Mouse (Mus musculus) hindbrain, embryonic 14.5 days (tissue): ENCODE data around the gene Ecpas. TPM values are rescaled to one million over a fixed set of nuclear protein-coding genes. Genes with fewer than 3 reads are reported as not detected.

ENCODE experiments used
- ATAC-seq: fragments of 200-750 bp; cut with Nextera tagmentation; 2 replicates; pipeline ENCODE4 v1.8.0; 2017; ENCODE audit warnings: moderate number of reproducible peaks, mild to moderate bottlenecking, moderate TSS enrichment, moderate library complexity; ENCODE audit not compliant: low FRiP score
- DNase-seq: peaks from one replicate; pipeline ENCODE4 v3.0.0-alpha.2; 2015; ENCODE audit warnings: low spot score
- H3K27ac ChIP-seq: fragments of 300-500 bp; sonication (generic); 2 replicates; pipeline ENCODE4 v1.5.1; 2014; ENCODE audit warnings: mild to moderate bottlenecking, moderate library complexity
- H3K27me3 ChIP-seq: fragments of 300-500 bp; sonication (generic); 2 replicates; pipeline ENCODE4 v1.6.1; 2014; ENCODE audit warnings: mild to moderate bottlenecking, low read length, mixed read lengths; ENCODE audit not compliant: control insufficient read depth, insufficient read depth
- H3K36me3 ChIP-seq: fragments of 300-500 bp; sonication (generic); replicated peaks from 2 replicates; pipeline ENCODE4 v1.6.1; 2014; ENCODE audit not compliant: control insufficient read depth, insufficient read depth
- H3K4me1 ChIP-seq: fragments of 300-500 bp; sonication (generic); replicated peaks from 2 replicates; pipeline ENCODE4 v1.6.1; 2014; ENCODE audit warnings: antibody characterized with exemption, low read length, mixed read lengths; ENCODE audit not compliant: control insufficient read depth, insufficient read depth
- H3K4me2 ChIP-seq: fragments of 300-500 bp; sonication (generic); replicated peaks from 2 replicates; pipeline ENCODE4 v1.6.1; 2014; ENCODE audit warnings: mild to moderate bottlenecking, moderate library complexity
- H3K4me3 ChIP-seq: fragments of 300-500 bp; sonication (generic); replicated peaks from 2 replicates; pipeline ENCODE4 v1.5.1; 2014; ENCODE audit warnings: mild to moderate bottlenecking, low read length
- H3K9ac ChIP-seq: fragments of 300-500 bp; sonication (generic); 2 replicates; pipeline ENCODE4 v1.6.1; 2014
- H3K9me3 ChIP-seq: fragments of 300-500 bp; sonication (generic); 2 replicates; pipeline ENCODE4 v1.6.1; 2016; ENCODE audit warnings: low read length; ENCODE audit not compliant: control insufficient read depth
- WGBS: fragments of 180-500 bp; shearing (Covaris S2); extraction: QIAGEN DNeasy Blood & Tissue Kit; methylation state at CpG from one replicate; pipeline ENCODE4 v1.1.7; 2014; 5-methylcytosine and 5-hydroxymethylcytosine counted together
- polyA plus RNA-seq: library from polyadenylated mRNA; unstranded; fragments of >200 nt; fragmentation: Nextera tagmentation; extraction: Ambion mirVana; gene quantifications from 2 replicates; pipeline ENCODE4 v1.2.1, GENCODE M21; 2014

Gene Ecpas
- polyA plus RNA-seq, 1 experiment from 2014 or later: 47.8 TPM

DNA sequence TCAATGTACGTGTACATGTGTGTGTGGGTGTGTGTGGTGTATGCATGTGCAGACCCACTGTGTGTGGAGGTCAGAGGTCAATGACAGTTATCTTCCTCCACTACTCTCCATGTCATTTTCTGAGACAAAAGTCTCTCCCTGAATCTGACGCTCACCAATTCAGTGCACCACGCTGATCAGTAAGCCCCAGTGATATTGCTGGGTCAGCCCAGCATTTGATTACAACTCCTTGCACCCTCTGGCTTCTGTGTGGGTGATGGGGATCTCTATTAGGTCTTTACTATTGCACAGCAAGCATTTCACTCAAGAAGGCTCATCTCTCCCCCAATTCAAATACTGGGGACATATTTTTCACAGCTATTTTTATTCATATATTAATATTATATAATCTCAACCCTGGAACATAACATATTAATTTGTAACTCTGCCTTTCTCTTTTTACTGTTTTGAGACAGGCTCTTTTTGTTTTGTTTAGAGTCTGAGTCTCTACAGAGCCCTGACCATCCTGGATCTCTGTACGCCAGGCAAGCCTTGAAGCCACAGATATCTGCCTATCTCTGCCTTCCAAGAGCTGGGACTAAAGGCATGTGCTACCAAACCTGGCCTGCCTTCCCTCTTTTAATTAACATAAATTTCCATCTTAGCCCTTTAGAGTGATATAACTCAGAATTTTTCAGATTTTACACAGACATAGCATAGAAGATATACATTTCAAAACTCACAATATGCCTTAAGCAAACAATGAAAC is 22.3 kb downstream of the Ecpas start:
- Histone ChIP-seq H3K9ac (no peak overlapping the region), H3K4me2 (no peak overlapping the region), H3K4me1 (no peaks in the 10 kb centered on the region), H3K4me3 (no peak overlapping the region), H3K36me3 (no peaks in the 10 kb centered on the region), H3K27me3 (no peaks in the 10 kb centered on the region), H3K9me3 (no peaks in the 10 kb centered on the region), H3K27ac (no peak overlapping the region)
- ATAC-seq (no peak), DNase-seq (no peak)
- 90% methylated on average over 4 of the region's 4 CpGs for WGBS

GRCm38 (mm10) chr4:58888568-58888967 is 24.0 kb downstream of the Ecpas start:
- no peaks in the 10 kb centered on the region for H3K36me3 ChIP-seq
- H3K4me1 ChIP-seq: no peaks in the 10 kb centered on the region
- no peak overlapping the region for H3K4me2 ChIP-seq
- no peak overlapping the region for H3K4me3 ChIP-seq
- 98% methylated on average over 1 of the region's 1 CpGs for WGBS
- no peaks in the 10 kb centered on the region for H3K9me3 ChIP-seq
- DNase-seq (no peak), ATAC-seq (no peak)
- no peaks in the 10 kb centered on the region for H3K27me3 ChIP-seq
- H3K27ac ChIP-seq: no peak overlapping the region
- no peak overlapping the region for H3K9ac ChIP-seq

DNA sequence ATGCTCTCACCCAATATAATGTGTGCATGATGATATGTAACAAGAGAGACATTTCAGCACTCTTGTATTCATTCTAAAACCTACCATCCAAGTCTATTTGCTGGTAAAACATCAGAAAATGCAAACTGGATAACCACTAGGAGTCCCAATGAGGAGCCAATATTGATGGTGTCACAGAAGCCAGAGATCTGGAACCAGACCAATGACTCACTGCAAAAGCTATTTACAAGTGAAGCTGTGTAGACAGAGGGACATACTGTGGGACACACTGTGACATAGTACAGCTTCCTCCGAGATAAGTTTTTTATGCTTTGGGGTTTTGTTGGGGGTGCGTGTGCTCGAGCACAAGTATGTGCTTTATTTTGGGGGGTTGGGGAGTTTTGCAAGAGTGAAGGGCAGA is 24.9 kb downstream of the Ecpas start:
- H3K9ac ChIP-seq: no peak overlapping the region
- 97% methylated on average over 3 of the region's 3 CpGs for WGBS
- no peak for ATAC-seq

DNA sequence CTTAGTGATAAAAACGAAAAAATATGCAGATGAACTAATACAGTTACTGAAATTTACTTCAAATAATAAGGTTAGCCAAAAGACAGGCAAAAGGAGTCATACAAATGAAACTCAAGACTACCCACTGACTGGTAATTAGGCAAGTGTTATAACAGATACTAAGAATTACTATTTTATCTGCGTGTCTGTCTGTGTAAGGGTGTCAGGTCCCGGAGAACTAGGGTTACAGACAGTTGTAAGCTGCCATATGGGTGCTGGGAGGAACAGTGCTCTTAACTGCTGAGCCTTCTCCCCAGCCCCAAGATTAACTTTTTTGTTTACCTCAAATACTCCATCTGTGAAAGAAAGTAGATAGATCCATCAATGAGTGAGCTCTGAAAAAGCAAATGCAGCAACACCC is 25.8 kb downstream of the Ecpas start:
- Histone ChIP-seq H3K36me3 (0 out of 2 replicates have a peak, but pooled peaks cover 5% of the 10 kb centered on the region), H3K4me1 (no peaks in the 10 kb centered on the region), H3K4me3 (no peak overlapping the region), H3K27ac (no peak overlapping the region), H3K9me3 (no peaks in the 10 kb centered on the region), H3K27me3 (no peaks in the 10 kb centered on the region), H3K4me2 (no peak overlapping the region), H3K9ac (no peak overlapping the region)
- WGBS: 92% methylated on average over 3 of the region's 3 CpGs
- DNase-seq (no peak), ATAC-seq (no peak)

More for the DNA sequence above, 24.9 kb downstream of the Ecpas start:
- no peaks in the 10 kb centered on the region for H3K27me3 ChIP-seq
- no peak overlapping the region for H3K27ac ChIP-seq
- DNase-seq: no peak
- H3K36me3 ChIP-seq: 0 out of 2 replicates have a peak, but pooled peaks cover 2% of the 10 kb centered on the region
- no peak overlapping the region for H3K4me2 ChIP-seq
- no peak overlapping the region for H3K4me3 ChIP-seq
- no peaks in the 10 kb centered on the region for H3K9me3 ChIP-seq
- no peaks in the 10 kb centered on the region for H3K4me1 ChIP-seq

GRCm38 (mm10) chr4:58885341-58885740 is 27.2 kb downstream of the Ecpas start:
- Histone ChIP-seq H3K9me3 (no peaks in the 10 kb centered on the region), H3K27ac (no peak overlapping the region), H3K4me2 (no peak overlapping the region), H3K4me1 (no peaks in the 10 kb centered on the region), H3K9ac (no peak overlapping the region), H3K4me3 (no peak overlapping the region), H3K27me3 (no peaks in the 10 kb centered on the region), H3K36me3 (0 out of 2 replicates have a peak, but pooled peaks cover 5% of the 10 kb centered on the region)
- ATAC-seq (no peak), DNase-seq (no peak)
- 90% methylated on average over 5 of the region's 5 CpGs for WGBS

- H3K4me3 ChIP-seq: no peak overlapping the region
- H3K9me3 ChIP-seq: no peaks in the 10 kb centered on the region
- 0 out of 2 replicates have a peak, but pooled peaks cover 5% of the 10 kb centered on the region for H3K36me3 ChIP-seq
- H3K27me3 ChIP-seq: no peaks in the 10 kb centered on the region
- no peak for ATAC-seq
- H3K4me2 ChIP-seq: no peak overlapping the region
- no peak overlapping the region for H3K27ac ChIP-seq
- DNase-seq: no peak
- H3K9ac ChIP-seq: no peak overlapping the region
- no peaks in the 10 kb centered on the region for H3K4me1 ChIP-seq
- 88% methylated on average over 2 of the region's 2 CpGs for WGBS
These were observed 28.7 kb downstream of the Ecpas start for GRCm38 (mm10) chr4:58883841-58884240.

- DNase-seq (no peak), ATAC-seq (no peak)
- H3K4me1 ChIP-seq: no peaks in the 10 kb centered on the region
- H3K36me3 ChIP-seq: peaks cover 31% of the 10 kb centered on the region; the same call in 1 of the 2 replicates
- no peaks in the 10 kb centered on the region for H3K27me3 ChIP-seq
- no peak overlapping the region for H3K27ac ChIP-seq
- H3K9me3 ChIP-seq: no peaks in the 10 kb centered on the region
- H3K4me2 ChIP-seq: no peak overlapping the region
- no peak overlapping the region for H3K9ac ChIP-seq
- H3K4me3 ChIP-seq: no peak overlapping the region
- 91% methylated on average over 4 of the region's 4 CpGs for WGBS
These were observed 38.2 kb downstream of the Ecpas start for GRCm38 (mm10) chr4:58874373-58874772.

DNA sequence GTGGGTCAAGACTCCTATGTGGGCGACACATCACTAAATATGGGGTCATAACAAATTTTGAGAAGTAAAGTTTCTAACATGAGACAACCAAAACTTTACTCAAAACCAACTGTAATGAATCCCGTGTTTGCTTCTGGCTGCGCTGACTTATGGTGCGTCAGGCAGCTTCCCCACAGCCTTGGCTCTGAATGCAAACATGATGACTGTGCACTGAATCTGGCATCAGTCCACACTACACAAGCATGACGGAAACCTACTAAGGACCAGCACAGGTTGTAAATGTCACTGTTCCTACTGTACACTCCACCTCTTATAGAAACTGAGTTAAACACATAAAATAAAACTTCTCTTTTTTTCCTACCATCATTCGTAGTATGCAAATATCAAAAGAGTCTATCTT is 45.3 kb downstream of the Ecpas start:
- peaks cover 16% of the 10 kb centered on the region for H3K36me3 ChIP-seq
- no peaks in the 10 kb centered on the region for H3K4me1 ChIP-seq
- H3K4me2 ChIP-seq: no peak overlapping the region
- WGBS: 87% methylated on average over 6 of the region's 6 CpGs
- no peaks in the 10 kb centered on the region for H3K9me3 ChIP-seq
- H3K27ac ChIP-seq: no peak overlapping the region
- H3K4me3 ChIP-seq: no peak overlapping the region
- DNase-seq: no peak
- H3K9ac ChIP-seq: no peak overlapping the region
- no peaks in the 10 kb centered on the region for H3K27me3 ChIP-seq
- ATAC-seq: no peak

- no peak overlapping the region for H3K9ac ChIP-seq
- no peak for DNase-seq
These were observed 79.6 kb downstream of the Ecpas start for GRCm38 (mm10) chr4:58832908-58833307.

More at GRCm38 (mm10) chr4:58832908-58833307, 79.6 kb downstream of the Ecpas start:
- Histone ChIP-seq H3K4me1 (no peaks in the 10 kb centered on the region), H3K4me2 (no peak overlapping the region), H3K27ac (no peak overlapping the region), H3K36me3 (peaks cover 65% of the 10 kb centered on the region), H3K4me3 (no peak overlapping the region), H3K27me3 (no peaks in the 10 kb centered on the region), H3K9me3 (no peaks in the 10 kb centered on the region)
- no peak for ATAC-seq
- 91% methylated on average over 3 of the region's 3 CpGs for WGBS
